Mouse (Mus musculus) neural tube, embryonic 12.5 days (tissue): ENCODE measurements at regions not wholly inside any gene's neighbourhood (a gene's known extent, or its start where the extent isn't known, plus 50 kb on each side); places are given as distances from the start of the nearest gene placed in this dataset.

Experiments used
- ATAC-seq: fragments of 200-750 bp; cut with Nextera tagmentation; 2 replicates; pipeline ENCODE4 v1.8.0; 2017; ENCODE audit warnings: low read depth, mild to moderate bottlenecking, moderate TSS enrichment, moderate library complexity; ENCODE audit not compliant: low FRiP score
- H3K27ac ChIP-seq: fragments of 300-500 bp; sonication (generic); 2 replicates; pipeline ENCODE4 v1.5.1; 2016
- H3K27me3 ChIP-seq: fragments of 300-500 bp; sonication (generic); replicated peaks from 2 replicates; pipeline ENCODE4 v1.6.1; 2016; ENCODE audit warnings: mild to moderate bottlenecking
- H3K36me3 ChIP-seq: fragments of 300-500 bp; sonication (generic); 2 replicates; pipeline ENCODE4 v1.6.1; 2016; ENCODE audit warnings: mild to moderate bottlenecking
- H3K4me1 ChIP-seq: fragments of 300-500 bp; sonication (generic); 2 replicates; pipeline ENCODE4 v1.6.1; 2016
- H3K4me2 ChIP-seq: fragments of 300-500 bp; sonication (generic); replicated peaks from 2 replicates; pipeline ENCODE4 v1.6.1; 2016; ENCODE audit warnings: mild to moderate bottlenecking
- H3K4me3 ChIP-seq: fragments of 300-500 bp; sonication (generic); 2 replicates; pipeline ENCODE4 v1.5.1; 2016
- H3K9ac ChIP-seq: fragments of 300-500 bp; sonication (generic); 2 replicates; pipeline ENCODE4 v1.6.1; 2016; ENCODE audit warnings: mild to moderate bottlenecking
- H3K9me3 ChIP-seq: fragments of 300-500 bp; sonication (generic); 2 replicates; pipeline ENCODE4 v1.6.1; 2016; ENCODE audit warnings: mild to moderate bottlenecking
- WGBS: fragments of 180-500 bp; shearing (Covaris S2); methylation state at CpG from one replicate; pipeline ENCODE4 v1.1.7; 2016; 5-methylcytosine and 5-hydroxymethylcytosine counted together

DNA sequence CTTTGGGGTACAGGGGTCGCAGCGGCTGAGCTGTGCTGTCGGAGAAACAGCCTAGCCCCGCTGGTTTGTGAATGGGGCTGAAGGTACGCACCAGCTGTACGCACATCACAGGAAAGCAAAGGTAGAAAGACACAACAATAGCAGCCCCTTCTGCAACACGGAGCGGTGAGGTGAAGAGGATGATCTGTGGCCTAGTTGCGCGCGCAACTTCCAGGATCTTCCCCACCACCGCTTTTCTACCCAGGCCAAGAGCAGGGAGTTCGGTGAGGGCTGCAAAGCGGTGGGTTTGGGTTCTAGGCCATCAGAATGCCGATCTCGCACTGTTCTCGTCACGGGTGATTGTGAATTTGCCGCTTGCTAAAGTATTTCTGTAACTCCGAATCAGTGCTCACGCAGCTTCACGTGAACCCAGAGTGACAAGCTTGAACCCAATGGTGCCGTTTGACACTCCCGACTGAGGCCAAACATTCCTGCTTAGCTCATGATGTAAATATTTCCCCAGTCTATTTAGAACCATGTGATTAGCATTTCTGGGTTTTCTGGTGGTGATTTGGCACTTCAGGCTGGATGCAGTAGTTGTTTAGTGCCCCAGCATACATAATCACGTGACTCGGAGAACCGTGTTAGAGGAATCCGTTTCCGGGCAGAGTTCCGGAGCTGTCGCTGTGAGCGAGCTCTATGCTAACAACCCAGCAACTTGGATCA lies 54.7 kb downstream of the Cryaa start:
- Histone ChIP-seq H3K9me3 (no peaks in the 10 kb centered on the region), H3K27me3 (no peaks in the 10 kb centered on the region), H3K4me1 (no peaks in the 10 kb centered on the region), H3K4me2 (no peak overlapping the region), H3K4me3 (no peak overlapping the region), H3K27ac (no peak overlapping the region), H3K36me3 (no peaks in the 10 kb centered on the region), H3K9ac (no peak overlapping the region)
- WGBS: 94% methylated on average over 32 of the region's 32 CpGs
- no peak for ATAC-seq

DNA sequence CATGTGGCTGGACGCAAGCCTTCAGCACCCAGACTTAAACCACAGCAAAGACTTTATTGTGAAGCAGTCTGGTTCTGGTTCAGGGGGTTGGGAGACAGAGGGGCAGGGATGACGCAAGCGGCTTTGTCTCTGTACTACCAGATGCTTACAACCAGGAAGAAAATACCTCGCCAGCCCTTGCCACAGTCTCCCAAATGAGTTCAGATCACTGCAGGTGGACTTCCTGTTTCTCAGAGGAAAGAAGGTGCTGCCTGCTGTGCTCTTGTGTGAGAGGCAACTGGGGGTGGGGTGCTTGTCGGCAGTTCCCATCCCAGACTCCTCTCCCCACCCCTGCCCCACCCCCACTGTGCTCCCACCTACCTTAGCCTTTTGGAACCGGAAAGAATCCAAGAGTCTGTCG lies 56.9 kb downstream of the Cryaa start:
- Histone ChIP-seq H3K4me2 (no peak overlapping the region), H3K27me3 (no peaks in the 10 kb centered on the region), H3K9me3 (no peaks in the 10 kb centered on the region), H3K27ac (no peak overlapping the region), H3K4me1 (no peaks in the 10 kb centered on the region), H3K36me3 (no peaks in the 10 kb centered on the region), H3K9ac (no peak overlapping the region), H3K4me3 (no peak overlapping the region)
- no peak for ATAC-seq
- 44% methylated on average over 7 of the region's 7 CpGs for WGBS

DNA sequence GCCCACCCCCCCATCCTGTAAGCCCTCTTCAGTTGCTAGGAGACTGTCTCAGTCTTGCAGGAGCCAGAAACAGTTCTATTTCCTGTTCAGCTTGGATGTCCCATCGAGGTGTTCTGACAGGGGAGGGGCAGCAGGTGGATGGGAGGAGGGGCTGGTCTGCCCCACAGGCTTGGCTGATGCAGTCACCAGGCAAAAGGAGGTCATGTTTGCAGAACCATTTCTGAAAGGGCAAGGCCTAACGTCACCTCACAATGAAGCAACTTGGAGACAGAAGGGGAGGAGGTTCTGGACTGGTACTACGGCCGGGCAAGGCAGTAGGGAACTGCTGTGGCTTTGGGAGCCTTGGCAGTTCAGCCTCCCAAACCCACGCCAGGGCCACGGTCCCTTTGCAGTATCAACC lies 59.1 kb downstream of the Cryaa start:
- H3K4me2 ChIP-seq: no peak overlapping the region
- H3K9ac ChIP-seq: no peak overlapping the region
- 81% methylated on average over 6 of the region's 6 CpGs for WGBS
- H3K9me3 ChIP-seq: no peaks in the 10 kb centered on the region
- H3K4me1 ChIP-seq: no peaks in the 10 kb centered on the region
- no peak for ATAC-seq
- H3K27me3 ChIP-seq: no peaks in the 10 kb centered on the region
- H3K27ac ChIP-seq: no peak overlapping the region
- H3K4me3 ChIP-seq: no peak overlapping the region
- no peaks in the 10 kb centered on the region for H3K36me3 ChIP-seq

DNA sequence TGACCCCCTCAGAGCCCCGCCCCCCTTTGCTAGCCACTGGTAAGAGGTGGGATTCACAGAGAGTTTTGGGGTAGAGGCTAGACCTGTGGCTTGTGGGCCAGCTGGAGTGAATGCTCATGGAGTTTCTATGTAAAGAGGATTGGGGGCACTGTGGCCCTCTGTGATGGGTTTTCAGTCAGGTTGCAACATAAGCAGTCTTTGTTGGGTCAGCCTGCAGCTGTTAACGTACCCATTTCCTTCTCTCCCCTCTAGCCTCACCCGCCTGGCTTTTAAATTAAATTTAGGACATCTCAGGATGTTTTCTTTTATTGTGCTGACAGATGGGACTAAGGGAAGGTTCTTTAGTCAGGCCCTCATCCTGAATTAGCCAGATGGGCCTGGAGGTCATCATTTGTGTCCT lies 60.6 kb downstream of the Cryaa start:
- Histone ChIP-seq H3K9ac (no peak overlapping the region), H3K4me2 (no peak overlapping the region), H3K36me3 (no peaks in the 10 kb centered on the region), H3K4me1 (no peaks in the 10 kb centered on the region), H3K27me3 (no peaks in the 10 kb centered on the region), H3K9me3 (no peaks in the 10 kb centered on the region), H3K4me3 (no peak overlapping the region), H3K27ac (no peak overlapping the region)
- ATAC-seq: no peak
- 60% methylated on average over 3 of the region's 3 CpGs for WGBS

DNA sequence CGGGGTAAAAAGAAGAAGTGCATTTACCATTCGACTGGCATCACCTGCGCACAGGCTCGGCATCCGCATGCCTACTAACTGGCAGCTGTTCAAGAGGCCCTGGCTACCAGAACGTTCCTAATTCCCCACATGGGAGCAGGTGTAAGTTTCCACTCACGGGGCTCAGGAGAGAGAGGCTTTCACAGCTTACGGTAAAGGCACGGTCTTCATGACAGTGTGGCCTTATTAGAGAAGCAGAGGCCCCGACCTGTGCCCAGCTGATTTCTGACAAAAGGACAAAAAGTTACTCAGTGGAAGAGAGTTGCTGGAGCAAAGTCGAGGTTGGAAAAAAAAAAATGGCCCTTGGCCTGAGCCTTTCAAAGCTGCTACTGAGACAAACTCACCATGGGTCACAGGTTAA lies 62.0 kb downstream of the Cryaa start:
- ATAC-seq: no peak
- WGBS: 65% methylated on average over 11 of the region's 11 CpGs

DNA sequence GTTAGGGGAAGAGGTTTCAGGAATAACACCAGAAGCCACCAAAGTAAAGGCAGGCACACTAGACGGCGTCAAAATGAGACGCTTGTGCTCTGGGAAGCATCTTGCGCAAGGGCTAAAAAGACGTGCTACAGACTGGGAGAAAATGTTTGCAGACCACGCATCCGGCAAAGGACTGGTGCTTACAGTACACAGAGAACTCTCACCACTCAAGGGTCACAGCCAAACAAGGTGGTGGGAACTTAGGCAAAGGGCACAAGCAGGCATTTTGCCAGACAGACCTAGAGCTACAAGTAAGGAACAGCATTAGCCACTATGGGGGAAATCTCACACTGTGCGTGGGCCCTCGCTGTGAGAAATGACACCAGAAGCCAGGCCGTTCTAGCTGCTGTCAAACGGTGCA lies 62.5 kb downstream of the Cryaa start:
- no peaks in the 10 kb centered on the region for H3K36me3 ChIP-seq
- 0 out of 2 replicates have a peak, but pooled peaks cover under 1% of the 10 kb centered on the region for H3K9me3 ChIP-seq
- no peaks in the 10 kb centered on the region for H3K4me1 ChIP-seq
- no peak overlapping the region for H3K4me3 ChIP-seq
- no peak overlapping the region for H3K27ac ChIP-seq
- no peak for ATAC-seq
- no peak overlapping the region for H3K4me2 ChIP-seq
- WGBS: 78% methylated on average over 11 of the region's 11 CpGs
- no peak overlapping the region for H3K9ac ChIP-seq
- H3K27me3 ChIP-seq: no peaks in the 10 kb centered on the region

More for the DNA sequence above, 62.0 kb downstream of the Cryaa start:
- H3K4me3 ChIP-seq: no peak overlapping the region
- H3K27me3 ChIP-seq: no peaks in the 10 kb centered on the region
- H3K9ac ChIP-seq: no peak overlapping the region
- H3K36me3 ChIP-seq: no peaks in the 10 kb centered on the region
- H3K4me2 ChIP-seq: no peak overlapping the region
- H3K27ac ChIP-seq: no peak overlapping the region
- no peaks in the 10 kb centered on the region for H3K4me1 ChIP-seq
- H3K9me3 ChIP-seq: no peaks in the 10 kb centered on the region

DNA sequence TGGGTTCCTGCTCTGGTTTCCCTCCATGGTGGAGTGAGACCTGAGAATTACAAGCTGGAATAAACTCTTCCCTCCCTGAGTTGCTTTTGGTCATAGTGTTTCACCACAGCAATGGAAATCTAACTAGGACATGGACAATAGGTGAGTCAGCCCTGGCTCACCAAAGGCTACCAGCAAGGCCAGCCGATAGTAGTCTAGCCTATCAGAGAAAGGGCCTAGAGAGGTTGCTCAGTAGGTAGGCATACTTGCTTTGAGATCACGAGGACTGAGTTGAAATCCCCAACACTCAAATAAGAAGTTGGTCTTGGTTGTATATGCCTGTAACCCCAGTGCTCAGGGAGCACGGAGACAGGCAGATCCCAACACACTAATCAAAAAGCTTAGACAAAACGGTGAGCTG lies 66.0 kb downstream of the Cryaa start:
- Histone ChIP-seq H3K9me3 (0 out of 2 replicates have a peak, but pooled peaks cover 3% of the 10 kb centered on the region), H3K9ac (no peak overlapping the region), H3K27me3 (no peaks in the 10 kb centered on the region), H3K27ac (no peak overlapping the region), H3K4me1 (peaks cover 8% of the 10 kb centered on the region; the same call in 1 of the 2 replicates), H3K36me3 (no peaks in the 10 kb centered on the region), H3K4me2 (no peak overlapping the region), H3K4me3 (no peak overlapping the region)
- no peak for ATAC-seq
- WGBS: 89% methylated on average over 4 of the region's 4 CpGs

DNA sequence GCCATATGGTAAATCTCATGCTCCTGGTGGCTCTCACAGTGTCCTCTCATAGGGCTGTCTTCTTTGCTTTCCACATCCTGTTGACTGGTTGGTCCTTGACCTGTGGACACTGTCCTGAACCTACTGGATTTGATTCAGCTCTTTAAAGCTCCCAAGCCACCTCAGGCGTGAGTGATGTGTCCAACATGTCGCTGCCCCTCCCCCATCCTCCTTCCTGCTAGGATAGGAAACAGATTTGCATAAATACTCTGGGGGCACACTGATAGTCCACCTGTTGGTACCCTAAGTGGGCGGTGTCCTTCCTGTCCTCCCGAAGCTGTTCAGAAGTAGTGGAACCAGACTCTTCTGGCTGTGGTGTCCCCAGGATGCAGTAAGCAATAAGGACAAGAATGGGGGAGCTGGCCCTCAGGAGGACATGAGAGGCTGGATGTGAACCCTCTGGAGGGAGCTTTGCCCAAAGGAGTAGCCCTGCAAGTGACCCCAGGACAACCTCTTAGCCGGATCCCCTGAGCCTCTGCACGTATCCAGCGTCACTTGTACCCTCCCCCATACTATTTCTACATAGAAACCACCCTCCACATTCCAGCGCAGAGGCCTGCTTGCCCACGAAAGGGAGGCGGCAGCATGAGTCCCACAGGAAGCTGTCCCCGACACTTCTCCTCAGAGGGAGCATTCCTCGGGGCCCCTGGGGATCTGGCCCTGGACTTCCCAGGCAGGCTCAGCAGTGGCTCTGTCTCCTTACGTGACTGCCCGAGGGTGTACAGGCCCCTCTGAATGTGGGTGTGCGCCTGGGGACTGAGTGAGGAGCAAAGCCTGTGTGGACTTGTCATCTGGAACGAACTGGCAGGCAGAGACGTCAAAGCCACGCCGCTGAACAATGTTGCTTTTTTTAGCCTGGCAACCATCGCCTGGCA lies 68.8 kb downstream of the Cryaa start:
- Histone ChIP-seq H3K27me3 (no peaks in the 10 kb centered on the region), H3K36me3 (no peaks in the 10 kb centered on the region), H3K4me1 (peaks cover 8% of the 10 kb centered on the region; the same call in 1 of the 2 replicates), H3K4me2 (no peak overlapping the region), H3K9ac (no peak overlapping the region), H3K27ac (no peak overlapping the region), H3K4me3 (no peak overlapping the region), H3K9me3 (0 out of 2 replicates have a peak, but pooled peaks cover 3% of the 10 kb centered on the region)
- ATAC-seq: no peak
- WGBS: 56% methylated on average over 20 of the region's 20 CpGs

DNA sequence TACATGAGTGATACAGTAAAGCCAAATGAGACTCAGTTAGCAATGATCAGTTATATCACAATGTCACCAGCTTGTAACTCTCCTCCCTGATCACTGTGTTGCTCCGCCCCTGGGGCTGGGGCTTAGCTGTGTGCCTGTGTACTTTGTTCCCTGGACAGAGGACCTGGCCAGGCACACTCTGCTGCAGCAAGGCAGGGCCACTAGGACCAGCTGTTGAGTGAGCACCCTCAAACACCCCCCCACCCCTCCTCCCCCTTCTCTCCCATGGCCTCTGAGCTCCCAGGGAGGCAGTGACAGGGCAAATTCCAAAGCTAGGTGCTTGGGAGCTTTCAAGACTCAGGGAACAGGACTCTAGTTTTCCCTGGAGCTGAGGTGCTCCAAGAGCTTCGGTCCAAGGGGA lies 70.0 kb downstream of the Cryaa start:
- Histone ChIP-seq H3K36me3 (no peaks in the 10 kb centered on the region), H3K4me1 (peaks cover 8% of the 10 kb centered on the region; the same call in 1 of the 2 replicates), H3K9me3 (0 out of 2 replicates have a peak, but pooled peaks cover 3% of the 10 kb centered on the region), H3K27ac (no peak overlapping the region), H3K9ac (no peak overlapping the region), H3K4me2 (no peak overlapping the region), H3K27me3 (no peaks in the 10 kb centered on the region), H3K4me3 (no peak overlapping the region)
- no peak for ATAC-seq
- 90% methylated on average over 2 of the region's 2 CpGs for WGBS

DNA sequence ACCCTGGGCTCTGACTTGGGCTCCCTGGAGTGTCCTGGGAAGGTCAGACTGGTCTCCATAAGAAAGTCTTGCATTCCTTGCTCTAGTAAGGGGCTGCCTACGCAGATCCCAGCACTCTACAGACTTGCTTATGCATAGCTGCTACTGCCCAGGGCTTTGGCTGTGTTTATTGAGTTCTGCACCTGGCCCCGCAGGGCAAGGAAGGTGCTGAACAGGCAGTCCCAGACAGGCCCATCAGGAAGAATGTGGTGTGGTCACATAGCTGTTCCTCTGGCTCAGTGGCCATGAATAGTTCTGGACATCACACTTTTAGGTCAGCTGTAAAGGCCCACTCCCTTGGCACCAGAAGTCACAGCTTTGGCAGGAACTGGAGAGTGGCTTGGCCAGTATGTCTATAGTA lies 70.6 kb downstream of the Cryaa start:
- no peak overlapping the region for H3K27ac ChIP-seq
- WGBS: 88% methylated on average over 2 of the region's 2 CpGs

DNA sequence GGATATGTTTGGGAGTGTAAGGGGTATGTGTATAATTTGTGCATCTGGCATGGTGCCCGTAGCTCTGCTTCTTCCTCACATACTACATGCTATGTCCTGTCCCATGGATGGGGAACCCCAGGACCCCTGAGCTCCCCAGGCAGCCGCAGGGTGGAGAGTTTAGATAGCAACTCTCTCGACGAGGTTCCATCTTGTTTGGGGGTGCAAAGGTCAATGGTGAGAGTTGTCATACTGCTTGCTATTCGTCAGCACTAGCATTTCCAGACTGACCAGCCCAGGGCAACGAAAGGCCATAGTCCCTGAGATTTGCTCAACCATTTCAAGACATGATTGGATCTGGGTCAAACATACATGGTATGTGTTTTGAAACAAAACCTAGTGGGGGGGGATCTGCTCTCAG lies 71.4 kb downstream of the Cryaa start:
- Histone ChIP-seq H3K36me3 (no peaks in the 10 kb centered on the region), H3K9ac (no peak overlapping the region), H3K27ac (no peak overlapping the region), H3K27me3 (no peaks in the 10 kb centered on the region), H3K9me3 (0 out of 2 replicates have a peak, but pooled peaks cover 3% of the 10 kb centered on the region), H3K4me1 (peaks cover 8% of the 10 kb centered on the region; the same call in 1 of the 2 replicates), H3K4me3 (no peak overlapping the region), H3K4me2 (no peak overlapping the region)
- WGBS: 83% methylated on average over 6 of the region's 6 CpGs
- no peak for ATAC-seq

More for the DNA sequence above, 70.6 kb downstream of the Cryaa start:
- Histone ChIP-seq H3K27me3 (no peaks in the 10 kb centered on the region), H3K9ac (no peak overlapping the region), H3K9me3 (0 out of 2 replicates have a peak, but pooled peaks cover 3% of the 10 kb centered on the region), H3K4me1 (peaks cover 8% of the 10 kb centered on the region; the same call in 1 of the 2 replicates), H3K4me2 (no peak overlapping the region), H3K4me3 (no peak overlapping the region), H3K36me3 (no peaks in the 10 kb centered on the region)
- ATAC-seq: no peak

DNA sequence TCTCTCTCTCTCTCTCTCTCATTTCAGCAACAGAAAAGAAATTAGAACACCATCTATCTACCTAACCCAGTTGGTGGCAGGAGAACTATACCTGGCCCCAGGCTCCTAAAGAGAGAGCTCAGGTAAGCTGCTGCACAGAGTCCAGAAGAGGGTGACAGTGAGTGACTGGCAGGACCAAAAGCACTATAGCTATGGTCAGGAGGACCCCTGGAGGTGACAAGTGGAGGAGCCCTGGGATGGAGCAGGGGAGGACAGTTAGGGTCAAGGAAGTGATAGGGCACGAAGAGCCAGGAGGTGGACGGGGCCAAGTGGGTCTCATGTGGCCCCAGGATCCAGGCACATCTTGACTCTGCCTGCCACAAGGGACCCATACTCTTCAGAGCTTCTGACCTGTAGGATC lies 73.7 kb downstream of the Cryaa start:
- H3K9me3 ChIP-seq: peaks cover 4% of the 10 kb centered on the region; the same call in 1 of the 2 replicates
- H3K27me3 ChIP-seq: no peaks in the 10 kb centered on the region
- H3K36me3 ChIP-seq: no peaks in the 10 kb centered on the region
- WGBS: 63% methylated on average over 2 of the region's 2 CpGs
- H3K4me3 ChIP-seq: no peak overlapping the region
- no peak for ATAC-seq
- no peak overlapping the region for H3K27ac ChIP-seq
- H3K4me1 ChIP-seq: peaks cover 5% of the 10 kb centered on the region; the same call in 1 of the 2 replicates
- no peak overlapping the region for H3K9ac ChIP-seq
- H3K4me2 ChIP-seq: no peak overlapping the region
